Mouse (Mus musculus) forebrain, postnatal 0 days (tissue): ENCODE measurements around the gene Cenpv. TPM values are rescaled to one million over a fixed set of nuclear protein-coding genes. Genes with fewer than 3 reads are reported as not detected.
A peak's percentile ranks its signal among the peaks of the same experiment; 100 is the strongest.

ENCODE experiments used
- ATAC-seq: fragments of 200-750 bp; cut with Nextera tagmentation; 2 replicates; pipeline ENCODE4 v1.8.0; 2017; ENCODE audit warnings: mild to moderate bottlenecking, moderate library complexity
- DNase-seq: peaks from one replicate; pipeline ENCODE4 v3.0.0-alpha.2; 2015
- H3K27ac ChIP-seq: fragments of 300-500 bp; sonication (generic); 2 replicates; pipeline ENCODE4 v1.5.1; 2014; ENCODE audit warnings: low read depth, mild to moderate bottlenecking, antibody characterized with exemption, low read length, moderate library complexity, mixed read lengths
- H3K27me3 ChIP-seq: fragments of 300-500 bp; sonication (generic); 2 replicates; pipeline ENCODE4 v1.6.1; 2014; ENCODE audit warnings: mild to moderate bottlenecking, low read length, mixed read lengths; ENCODE audit not compliant: insufficient read depth
- H3K36me3 ChIP-seq: fragments of 300-500 bp; sonication (generic); 2 replicates; pipeline ENCODE4 v1.6.1; 2014; ENCODE audit warnings: mild to moderate bottlenecking, moderate library complexity; ENCODE audit not compliant: insufficient read depth
- H3K4me1 ChIP-seq: fragments of 300-500 bp; sonication (generic); 2 replicates; pipeline ENCODE4 v1.6.1; 2014; ENCODE audit warnings: antibody characterized with exemption; ENCODE audit not compliant: insufficient read depth
- H3K4me2 ChIP-seq: fragments of 300-500 bp; sonication (generic); 2 replicates; pipeline ENCODE4 v1.6.1; 2014; ENCODE audit warnings: low read depth, mild to moderate bottlenecking, moderate library complexity
- H3K4me3 ChIP-seq: fragments of 300-500 bp; sonication (generic); 2 replicates; pipeline ENCODE4 v1.5.1; 2014; ENCODE audit warnings: low read depth, low read length, mixed read lengths
- H3K9ac ChIP-seq: fragments of 300-500 bp; sonication (generic); 2 replicates; pipeline ENCODE4 v1.6.1; 2014; ENCODE audit warnings: mild to moderate bottlenecking
- H3K9me3 ChIP-seq: fragments of 300-500 bp; sonication (generic); 2 replicates; pipeline ENCODE4 v1.6.1; 2016; ENCODE audit warnings: low read length
- CTCF ChIP-seq: sonication (generic); IDR thresholded peaks from 2 replicates; pipeline ENCODE4 v1.5.1; 2016; ENCODE audit warnings: antibody characterized with exemption, control low read depth, low read depth
- WGBS: fragments of 180-500 bp; shearing (Covaris S2); extraction: QIAGEN DNeasy Blood & Tissue Kit; methylation state at CpG from one replicate; pipeline ENCODE4 v1.1.7; 2014; 5-methylcytosine and 5-hydroxymethylcytosine counted together
- polyA plus RNA-seq: library from polyadenylated mRNA; unstranded; fragments of >200 nt; fragmentation: Nextera tagmentation; extraction: Ambion mirVana; gene quantifications from 2 replicates; pipeline ENCODE4 v1.2.1, GENCODE M21; 2015
- total RNA-seq: library from RNA; depleted of rRNA; stranded (reverse); fragments of >200 nt; gene quantifications from 2 replicates; pipeline ENCODE4 v1.2.3, GENCODE M21; 2014

The Cenpv gene
- total and polyA plus RNA-seq, 2 experiments from 2014 or later = 50.8 to 79.0 TPM

DNA sequence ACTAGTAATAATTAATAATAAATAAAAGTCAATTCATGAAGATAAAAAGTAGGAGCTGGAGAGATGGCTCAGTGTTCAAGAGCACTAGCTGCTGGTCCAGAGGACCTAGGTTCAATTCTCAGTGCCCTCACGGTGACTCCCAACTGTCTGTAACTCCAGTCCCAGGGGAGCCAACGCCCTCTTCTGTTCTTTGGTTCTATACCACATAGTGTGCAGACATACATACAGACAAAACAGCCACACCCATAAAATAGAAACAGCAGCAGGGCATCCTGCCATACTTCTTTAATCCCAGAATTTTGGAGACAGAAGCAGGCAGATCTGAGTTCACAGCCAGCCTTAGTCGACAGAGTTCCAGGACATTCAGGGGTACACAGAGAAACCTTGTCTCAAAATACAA, 4.9 kb upstream of the Cenpv start:
- 86% methylated on average over 3 of the region's 3 CpGs for WGBS
- H3K4me1 ChIP-seq = peaks cover 5% of the 10 kb centered on the region
- DNase-seq = no peak
- H3K4me2 ChIP-seq = no peak overlapping the region
- H3K36me3 ChIP-seq = no peaks in the 10 kb centered on the region
- H3K4me3 ChIP-seq = no peak overlapping the region
- no peaks in the 10 kb centered on the region for H3K27me3 ChIP-seq
- no peak for ATAC-seq
- no peak for TF ChIP-seq CTCF
- no peak overlapping the region for H3K27ac ChIP-seq
- H3K9ac ChIP-seq = no peak overlapping the region
- no peaks in the 10 kb centered on the region for H3K9me3 ChIP-seq

DNA sequence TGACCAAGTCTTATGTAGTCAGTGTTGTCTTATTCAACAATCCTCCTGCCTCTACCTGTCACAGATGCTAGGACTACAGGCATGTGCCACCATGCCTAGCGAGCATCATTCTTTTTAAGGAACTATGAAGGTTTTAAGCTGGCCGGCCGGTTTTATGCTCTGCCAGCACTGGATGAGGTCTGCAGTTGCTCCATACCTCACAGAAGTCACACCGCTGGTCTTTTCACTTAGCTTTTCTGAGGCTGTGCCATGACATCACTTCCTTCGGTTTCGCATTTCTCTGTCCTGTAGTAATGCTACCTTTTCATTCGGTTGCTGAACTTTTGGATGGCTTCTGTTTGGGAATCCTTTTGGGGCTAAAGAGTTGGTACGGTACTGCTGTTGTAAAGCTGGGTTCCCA, 2.5 kb upstream of the Cenpv start:
- H3K36me3 ChIP-seq = no peaks in the 10 kb centered on the region
- no peak overlapping the region for H3K4me3 ChIP-seq
- no peak for DNase-seq
- H3K27ac ChIP-seq = no peak overlapping the region
- WGBS = 83% methylated on average over 8 of the region's 8 CpGs
- peaks cover 9% of the 10 kb centered on the region for H3K4me1 ChIP-seq
- H3K9ac ChIP-seq = no peak overlapping the region
- H3K9me3 ChIP-seq = no peaks in the 10 kb centered on the region
- H3K27me3 ChIP-seq = no peaks in the 10 kb centered on the region
- TF ChIP-seq CTCF = no peak
- no peak for ATAC-seq
- H3K4me2 ChIP-seq = no peak overlapping the region

DNA sequence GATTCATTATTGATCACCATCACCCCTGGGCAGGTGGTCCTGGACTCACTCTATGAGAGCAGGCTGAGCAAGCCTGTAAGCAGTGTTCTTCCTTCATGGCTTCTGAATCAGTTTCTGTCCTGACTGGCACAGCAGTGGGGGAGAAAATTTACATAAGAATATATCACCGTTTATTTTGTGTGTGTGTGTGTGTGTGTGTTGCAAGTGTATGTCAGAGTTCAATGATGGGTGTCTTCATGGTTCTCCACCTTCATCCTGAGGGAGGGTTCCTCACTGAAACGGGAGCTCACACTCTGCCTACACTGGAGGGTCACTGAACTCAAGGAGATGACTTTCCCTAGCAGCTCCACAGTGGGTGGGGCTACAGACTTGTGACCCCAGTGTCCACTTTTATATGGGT, 1.9 kb upstream of the Cenpv start:
- no peak for TF ChIP-seq CTCF
- Histone ChIP-seq H3K9me3 (no peaks in the 10 kb centered on the region), H3K4me1 (peaks cover 9% of the 10 kb centered on the region), H3K27me3 (no peaks in the 10 kb centered on the region), H3K4me3 (no peak overlapping the region), H3K4me2 (no peak overlapping the region), H3K36me3 (no peaks in the 10 kb centered on the region), H3K9ac (no peak overlapping the region), H3K27ac (no peak overlapping the region)
- ATAC-seq = no peak
- 62% methylated on average over 2 of the region's 2 CpGs for WGBS
- no peak for DNase-seq

DNA sequence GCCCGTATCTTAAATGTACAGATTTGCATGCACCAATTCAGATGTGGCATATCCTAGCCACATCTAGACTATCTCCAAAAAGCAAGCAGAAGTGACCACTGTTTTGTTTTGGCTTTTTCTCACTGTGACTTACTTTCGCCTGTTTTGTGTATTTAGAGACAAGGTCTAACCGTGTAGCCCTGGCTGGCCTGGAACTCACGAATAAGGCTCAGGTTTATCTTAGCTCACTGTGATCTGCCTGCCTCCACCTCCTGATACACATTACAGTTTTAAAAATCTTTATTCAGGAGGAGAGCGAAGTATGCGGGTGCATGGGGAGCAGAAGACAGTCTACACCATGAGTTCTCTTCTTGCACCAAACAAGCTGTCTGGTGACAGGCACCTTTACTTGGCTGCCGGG, 1.1 kb upstream of the Cenpv start:
- Histone ChIP-seq H3K9ac (no peak overlapping the region), H3K4me1 (peaks cover 9% of the 10 kb centered on the region), H3K36me3 (no peaks in the 10 kb centered on the region), H3K27me3 (no peaks in the 10 kb centered on the region), H3K4me2 (no peak overlapping the region), H3K9me3 (no peaks in the 10 kb centered on the region), H3K27ac (no peak overlapping the region), H3K4me3 (no peak overlapping the region)
- 85% methylated on average over 7 of the region's 7 CpGs for WGBS
- no peak for TF ChIP-seq CTCF
- no peak for DNase-seq
- no peak for ATAC-seq

DNA sequence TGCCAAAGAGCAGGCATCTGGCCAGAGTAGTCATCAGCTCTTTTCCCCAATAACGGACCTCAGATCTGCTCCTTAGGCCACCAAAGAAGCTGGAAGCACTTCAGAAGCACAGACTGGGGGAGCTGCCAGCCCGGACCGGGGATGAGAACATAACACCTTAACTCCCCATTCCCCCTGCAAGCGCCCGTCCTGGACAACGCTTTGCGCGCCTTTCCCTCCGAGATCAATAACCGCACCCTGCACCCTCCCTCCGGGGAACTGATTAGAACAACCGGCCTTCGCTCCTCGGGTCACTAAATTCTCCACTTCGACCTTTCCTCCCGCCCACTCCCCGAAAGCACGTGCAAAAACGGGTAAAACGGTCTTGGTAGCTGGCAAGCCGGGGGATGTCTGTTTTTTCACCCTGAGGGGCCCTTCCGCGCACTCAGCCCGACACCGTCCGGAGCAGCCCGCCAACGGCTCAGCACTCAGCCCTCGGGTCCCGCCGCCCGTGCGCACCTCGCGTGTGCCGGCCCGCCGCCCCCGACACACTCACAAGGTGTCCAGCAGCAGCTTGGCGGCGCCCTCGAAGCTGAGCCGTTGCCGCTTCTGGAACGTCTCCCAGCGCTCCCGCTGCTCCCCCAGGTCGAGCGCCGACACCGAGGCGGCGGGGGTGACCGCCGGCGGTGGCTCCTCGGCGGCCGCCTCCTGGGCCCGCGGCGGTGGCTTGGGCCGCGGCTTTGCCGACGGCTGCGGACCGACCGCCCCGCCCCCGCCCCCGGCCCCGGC, 556 bp downstream of the Cenpv start:
- ATAC-seq (peak; percentile 81), DNase-seq (peak; percentile 60)
- Histone ChIP-seq H3K9me3 (no peaks in the 10 kb centered on the region), H3K4me1 (peaks cover 9% of the 10 kb centered on the region), H3K27me3 (no peaks in the 10 kb centered on the region), H3K4me2 (peak overlapping the region; percentile 81), H3K4me3 (peak overlapping the region; percentile 85), H3K36me3 (0 out of 2 replicates have a peak, but pooled peaks cover 4% of the 10 kb centered on the region), H3K9ac (peak overlapping the region; percentile 93), H3K27ac (peak overlapping the region; percentile 90)
- WGBS = under 1% methylated on average over 68 of the region's 73 CpGs
- 0 out of 2 replicates have a peak, but pooled peaks have one; percentile 6 for TF ChIP-seq CTCF

DNA sequence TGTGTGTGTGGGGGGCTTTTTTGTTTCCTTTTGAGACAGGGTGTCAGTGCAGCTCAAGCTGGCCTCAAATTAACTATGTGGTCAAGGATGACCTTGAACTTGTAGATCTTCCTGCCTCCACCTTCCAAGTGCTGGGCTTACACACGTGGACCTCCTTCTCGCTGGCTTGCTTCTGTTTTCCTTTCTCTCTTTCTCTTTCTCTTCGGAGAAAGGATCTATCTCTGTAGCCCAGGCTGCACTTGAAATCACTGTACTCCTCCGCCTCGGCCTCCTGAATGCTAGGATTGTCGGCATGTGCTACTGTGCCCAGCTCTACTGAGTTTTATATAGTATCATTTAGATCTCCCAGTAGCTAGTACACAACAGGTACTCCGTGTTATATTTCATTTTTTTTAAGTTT, 1.5 kb downstream of the Cenpv start:
- H3K9me3 ChIP-seq = no peaks in the 10 kb centered on the region
- WGBS = 10% methylated on average over 7 of the region's 7 CpGs
- ATAC-seq (no peak), DNase-seq (peak; percentile 38)
- peak overlapping the region; percentile 85 for H3K4me3 ChIP-seq
- no peaks in the 10 kb centered on the region for H3K27me3 ChIP-seq
- 0 out of 2 replicates have a peak, but pooled peaks cover 13% of the 10 kb centered on the region for H3K36me3 ChIP-seq
- H3K4me1 ChIP-seq = peaks cover 9% of the 10 kb centered on the region
- peak overlapping the region; percentile 81 for H3K4me2 ChIP-seq
- 0 out of 2 replicates have a peak overlapping the region, but pooled peaks have one; percentile 19 for H3K9ac ChIP-seq
- TF ChIP-seq CTCF = no peak
- H3K27ac ChIP-seq = no peak overlapping the region

DNA sequence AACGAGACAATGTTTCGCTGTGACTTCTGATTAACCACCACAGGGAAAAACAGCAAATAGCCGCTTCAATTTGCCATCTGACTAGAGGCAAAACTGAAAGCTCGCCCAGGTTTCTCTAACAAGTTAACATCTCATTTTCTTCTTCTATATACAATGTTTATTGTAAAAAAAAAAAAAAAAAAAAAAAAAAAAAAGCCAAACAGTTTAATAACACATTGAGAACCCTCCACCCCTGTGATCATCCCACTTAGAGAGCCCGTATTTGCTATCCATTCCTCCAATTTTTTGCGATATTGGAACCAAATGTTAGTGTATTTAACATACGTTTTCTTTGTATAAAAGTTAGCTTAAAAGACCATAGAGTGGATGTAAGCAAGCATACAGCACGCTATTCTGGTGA, 2.0 kb downstream of the Cenpv start:
- DNase-seq (no peak), ATAC-seq (no peak)
- WGBS = 56% methylated on average over 8 of the region's 8 CpGs
- peak overlapping the region; percentile 81 for H3K4me2 ChIP-seq
- no peak for TF ChIP-seq CTCF
- H3K36me3 ChIP-seq = peaks cover 18% of the 10 kb centered on the region; the same call in 1 of the 2 replicates
- peak overlapping the region; percentile 14; the same call in 1 of the 2 replicates for H3K9ac ChIP-seq
- H3K4me3 ChIP-seq = peak overlapping the region; percentile 85
- no peaks in the 10 kb centered on the region for H3K9me3 ChIP-seq
- H3K4me1 ChIP-seq = peaks cover 9% of the 10 kb centered on the region
- no peak overlapping the region for H3K27ac ChIP-seq
- H3K27me3 ChIP-seq = no peaks in the 10 kb centered on the region
